In the genomic region with DNA sequence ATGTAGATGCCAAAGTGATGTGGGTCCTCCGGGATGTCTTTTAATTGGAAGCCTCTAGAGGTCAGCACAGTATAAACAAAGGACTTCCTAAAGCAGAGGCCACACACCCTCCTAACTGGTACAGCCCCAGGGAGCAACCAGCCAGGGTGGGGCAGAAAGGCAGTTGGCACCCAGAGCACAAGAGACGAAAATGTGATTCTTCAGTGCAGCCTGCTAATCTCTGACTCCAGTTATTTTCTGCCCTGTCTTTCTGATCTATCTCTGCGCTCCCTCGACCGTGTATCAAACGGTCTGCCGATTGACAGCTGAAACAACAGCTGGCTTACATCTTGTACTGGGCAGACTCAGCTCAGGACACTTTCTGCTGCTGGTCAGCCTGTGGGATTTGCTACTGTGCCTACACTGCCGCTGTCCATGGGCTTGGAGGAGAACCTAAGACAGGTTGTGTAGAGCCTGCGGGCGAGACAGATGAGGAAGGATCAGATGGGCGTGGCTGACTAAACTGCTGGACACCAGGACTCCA, we compare ENCODE assay signal across 8 mouse cellular contexts. TPM values are rescaled to one million over a fixed set of nuclear protein-coding genes. Genes with fewer than 3 reads are reported as not detected.
DNase-seq lines count a peak whose midpoint lies in the region; ATAC-seq and TF ChIP-seq lines count a peak whose summit lies in the region.

No protein-coding gene starts in this region.

- peaks cover 7% of the 10 kb centered on the region for H3K9me3 ChIP-seq in E14TG2a.4 (ENCODE audit: low read length)
- no peaks in the 10 kb centered on the region for H3K9me3 ChIP-seq in embryonic facial prominence, embryonic 12.5 days
- H3K9me3 ChIP-seq in lung, postnatal 0 days (ENCODE audit: low read length) = no peaks in the 10 kb centered on the region

- peak; percentile 27 for TF ChIP-seq CTCF in E14TG2a.4 (conservative IDR thresholded peaks at IDR 0.05; ENCODE audit: low read length)
- TF ChIP-seq CTCF in lung, postnatal 0 days (IDR thresholded peaks at IDR 0.05) = peak; percentile 67
- TF ChIP-seq CTCF in olfactory bulb, adult 2 months (IDR thresholded peaks at IDR 0.05; ENCODE audit: insufficient read depth, low read depth, low read length) = no peak

- 0 out of 2 replicates have a peak, but pooled peaks have one; percentile 49 for ATAC-seq in embryonic facial prominence, embryonic 12.5 days (ENCODE audit: insufficient number of reproducible peaks, insufficient read depth, low FRiP score, low TSS enrichment)
- ATAC-seq in lung, postnatal 0 days = peak; percentile 94

- no peak overlapping the region for H3K4me3 ChIP-seq in E14TG2a.4 (replicated peaks; ENCODE audit: low read length)
- 0 out of 2 replicates have a peak overlapping the region, but pooled peaks have one; percentile 7 for H3K4me3 ChIP-seq in embryonic facial prominence, embryonic 12.5 days
- no peak overlapping the region for H3K4me3 ChIP-seq in lung, postnatal 0 days (ENCODE audit: low read depth, low read length)
- peak overlapping the region; percentile 3; the same call in 1 of the 2 replicates for H3K4me3 ChIP-seq in olfactory bulb, adult 2 months (ENCODE audit: insufficient read depth, low read depth, low read length)

- no peaks in the 10 kb centered on the region for H3K36me3 ChIP-seq in E14TG2a.4 (ENCODE audit: insufficient read depth, low read length)
- H3K36me3 ChIP-seq in embryonic facial prominence, embryonic 12.5 days = no peaks in the 10 kb centered on the region
- H3K36me3 ChIP-seq in lung, postnatal 0 days (ENCODE audit: insufficient read depth, low read length) = no peaks in the 10 kb centered on the region

- intact Hi-C loops in heart, postnatal 14 days (cut with DNase I) = loop anchor here (2.0 to 5.0 kb wide), 2 partner anchors 112 to 211 kb away; partner anchors contain the start of gene Znrf2

- H3K9ac ChIP-seq in embryonic facial prominence, embryonic 12.5 days = no peak overlapping the region
- H3K9ac ChIP-seq in lung, postnatal 0 days (replicated peaks; ENCODE audit: low read depth) = no peak overlapping the region

- peak; percentile 41 for DNase-seq in ZHBTc4 (ENCODE audit: low read depth, low spot score)
- peak; percentile 39 to 54 for DNase-seq in heart, postnatal 14 days
- DNase-seq in kidney, postnatal 36 days = peak; percentile 58 to 65
- peak; percentile 86 for DNase-seq in lung, postnatal 0 days (ENCODE audit: low spot score)
- DNase-seq in c-Kit-positive CD71-positive TER-119-positive erythroid progenitor cells, embryonic 14.5 days (ENCODE audit: low spot score) = no peak

- TF ChIP-seq EP300 in lung, postnatal 0 days (IDR thresholded peaks at IDR 0.05) = no peak

- 17% methylated on average over 11 of the region's 11 CpGs for WGBS in embryonic facial prominence, embryonic 12.5 days
- WGBS in lung, postnatal 0 days = 12% methylated on average over 11 of the region's 11 CpGs
- WGBS in olfactory bulb, adult 2 months = 21% methylated on average over 11 of the region's 11 CpGs

- H3K27me3 ChIP-seq in E14TG2a.4 (ENCODE audit: insufficient read depth, low read length) = peaks cover 22% of the 10 kb centered on the region
- H3K27me3 ChIP-seq in embryonic facial prominence, embryonic 12.5 days = peaks cover 25% of the 10 kb centered on the region
- 0 out of 2 replicates have a peak, but pooled peaks cover 10% of the 10 kb centered on the region for H3K27me3 ChIP-seq in lung, postnatal 0 days (replicated peaks; ENCODE audit: insufficient read depth, low read length)

- TF ChIP-seq POLR2A in olfactory bulb, adult 2 months (IDR thresholded peaks at IDR 0.05; ENCODE audit: insufficient read depth, low read depth, low read length) = no peak

- no peak overlapping the region for H3K27ac ChIP-seq in embryonic facial prominence, embryonic 12.5 days
- no peak overlapping the region for H3K27ac ChIP-seq in lung, postnatal 0 days (ENCODE audit: low read length)
- H3K27ac ChIP-seq in olfactory bulb, adult 2 months (ENCODE audit: insufficient read depth, low read depth, low read length) = no peak overlapping the region

- peak overlapping the region; percentile 26 for H3K4me2 ChIP-seq in embryonic facial prominence, embryonic 12.5 days (replicated peaks)
- H3K4me2 ChIP-seq in lung, postnatal 0 days (replicated peaks; ENCODE audit: low read depth, low read length) = peak overlapping the region; percentile 23

- peaks cover 95% of the 10 kb centered on the region for H3K4me1 ChIP-seq in E14TG2a.4 (replicated peaks; ENCODE audit: low read depth, low read length)
- peaks cover 13% of the 10 kb centered on the region for H3K4me1 ChIP-seq in embryonic facial prominence, embryonic 12.5 days
- no peaks in the 10 kb centered on the region for H3K4me1 ChIP-seq in lung, postnatal 0 days (ENCODE audit: insufficient read depth, low read depth, low read length)
- H3K4me1 ChIP-seq in olfactory bulb, adult 2 months (ENCODE audit: control insufficient read depth, insufficient read depth, low read length) = peaks cover 12% of the 10 kb centered on the region

RNA-seq across cellular contexts. Expression of gene Mturn, which starts 24.0 kb away (rescaled TPM):
- polyA plus RNA-seq in embryonic facial prominence, embryonic 12.5 days (2016; fragmentation: Nextera tagmentation; extraction: Ambion mirVana) = 15.6 and 16.4 TPM in 2 replicates
- 10 to 100 TPM; 11.8 to 12.0 TPM for total RNA-seq in heart, postnatal 14 days (2021)
- polyA plus RNA-seq in lung, postnatal 0 days (2015; fragmentation: Nextera tagmentation; extraction: Ambion mirVana) = 6.1 and 8.8 TPM in 2 replicates
- not detected in 2 replicates for polyA plus RNA-seq in olfactory bulb, adult 2 months (2012; ENCODE audit: insufficient read depth, insufficient read length, low replicate concordance, missing spikeins)

Comparison
In these comparisons a context has a peak if more than half of its experiments do, and no peak if none do; other contexts are left out.
1. H3K4me3 ChIP-seq: peak in embryonic facial prominence, embryonic 12.5 days (single experiment) and olfactory bulb, adult 2 months (single experiment); none in E14TG2a.4 (single experiment) and lung, postnatal 0 days (single experiment).